Mouse (Mus musculus): ENCODE data around the gene Naa80.

- no peak for TF ChIP-seq TAL1 (IDR thresholded peaks at IDR 0.05; ENCODE audit: low read length)
- TF ChIP-seq GATA1 (IDR thresholded peaks at IDR 0.05; ENCODE audit: low read length) = no peak
Measured at GRCm38 (mm10) chr9:107626844-107627277, 48.2 kb downstream of the Naa80 start.

Data from erythroblast, embryonic 14.5 days (primary cell).